Mouse (Mus musculus) forebrain, embryonic 10.5 days (tissue): Measurements from ENCODE around the gene Slc41a3. TPM values are rescaled to one million over a fixed set of nuclear protein-coding genes. Genes with fewer than 3 reads are reported as not detected.

Experiments
- DNase-seq: peaks from one replicate; pipeline ENCODE4 v3.0.0-alpha.2; 2017; ENCODE audit warnings: low spot score; ENCODE audit errors: extremely low spot score
- H3K27ac ChIP-seq: fragments of 300-500 bp; sonication (generic); 2 replicates; pipeline ENCODE4 v1.5.1; 2016; ENCODE audit warnings: mild to moderate bottlenecking
- H3K27me3 ChIP-seq: fragments of 300-500 bp; sonication (generic); 2 replicates; pipeline ENCODE4 v1.6.1; 2016; ENCODE audit warnings: mild to moderate bottlenecking; ENCODE audit not compliant: poor library complexity, severe bottlenecking
- H3K36me3 ChIP-seq: fragments of 300-500 bp; sonication (generic); replicated peaks from 2 replicates; pipeline ENCODE4 v1.6.1; 2016; ENCODE audit warnings: mild to moderate bottlenecking, moderate library complexity
- H3K4me1 ChIP-seq: fragments of 300-500 bp; sonication (generic); 2 replicates; pipeline ENCODE4 v1.6.1; 2016
- H3K4me3 ChIP-seq: fragments of 300-500 bp; sonication (generic); 2 replicates; pipeline ENCODE4 v1.5.1; 2016; ENCODE audit warnings: mild to moderate bottlenecking, moderate library complexity
- H3K9me3 ChIP-seq: fragments of 300-500 bp; sonication (generic); 2 replicates; pipeline ENCODE4 v1.6.1; 2016; ENCODE audit warnings: mild to moderate bottlenecking, moderate library complexity
- WGBS: fragments of 180-500 bp; shearing (Covaris S2); methylation state at CpG from one replicate; pipeline ENCODE4 v1.1.7; 2016; 5-methylcytosine and 5-hydroxymethylcytosine counted together
- polyA plus RNA-seq: library from polyadenylated mRNA; unstranded; fragments of >200 nt; fragmentation: Nextera tagmentation; extraction: Ambion mirVana; gene quantifications from 2 replicates; pipeline ENCODE4 v1.2.1, GENCODE M21; 2016

Gene Slc41a3
- polyA plus RNA-seq, 1 experiment from 2014 or later = 2.3 TPM

DNA sequence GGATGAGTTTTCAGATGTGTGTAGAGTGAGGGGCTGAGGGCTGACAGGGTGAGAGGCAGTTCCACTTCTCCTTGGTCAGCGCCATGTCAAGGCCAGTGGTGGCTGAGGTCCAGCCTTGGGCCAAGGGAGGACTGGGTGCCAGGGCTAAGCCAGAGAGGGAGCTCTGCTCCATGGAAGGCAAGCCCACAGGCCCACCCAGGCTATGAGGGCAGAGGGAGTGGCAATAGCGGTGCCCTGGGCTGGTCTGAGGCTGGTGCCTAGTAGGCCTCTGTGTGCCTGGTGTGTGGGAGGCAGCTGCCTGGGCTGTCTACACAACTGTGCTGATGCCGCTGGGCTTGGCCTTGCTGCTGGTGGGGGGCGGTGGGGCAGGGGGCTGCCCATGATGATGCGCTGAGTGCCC is 57.6 kb downstream of the Slc41a3 start:
- DNase-seq = no peak
- Histone ChIP-seq H3K36me3 (peaks cover 65% of the 10 kb centered on the region), H3K9me3 (no peaks in the 10 kb centered on the region), H3K4me3 (no peak overlapping the region), H3K27me3 (no peaks in the 10 kb centered on the region), H3K4me1 (0 out of 2 replicates have a peak, but pooled peaks cover 2% of the 10 kb centered on the region), H3K27ac (no peak overlapping the region)
- 94% methylated on average over 5 of the region's 5 CpGs for WGBS

DNA sequence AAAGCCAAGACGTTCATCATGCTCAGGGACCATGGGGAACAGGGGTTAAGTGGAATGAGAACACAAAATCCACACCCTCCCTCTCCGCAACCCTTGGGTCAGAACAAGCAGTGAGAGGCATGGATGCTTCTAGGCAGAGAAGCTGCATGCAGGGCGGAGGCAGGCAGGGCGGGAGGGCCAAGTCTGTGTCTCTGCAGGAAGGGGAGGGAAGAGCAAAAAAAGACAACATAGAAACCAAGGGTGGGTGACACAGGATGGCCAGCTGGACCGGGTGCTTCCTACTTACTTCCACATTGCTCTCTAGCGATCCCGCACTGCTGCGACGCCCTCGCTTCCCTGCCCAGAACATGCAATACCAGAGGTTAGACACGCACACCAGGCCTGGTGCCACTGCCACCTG is 59.2 kb downstream of the Slc41a3 start:
- peaks cover 81% of the 10 kb centered on the region for H3K36me3 ChIP-seq
- no peaks in the 10 kb centered on the region for H3K27me3 ChIP-seq
- no peak for DNase-seq
- 87% methylated on average over 11 of the region's 11 CpGs for WGBS
- 0 out of 2 replicates have a peak, but pooled peaks cover 2% of the 10 kb centered on the region for H3K4me1 ChIP-seq
- peak overlapping the region; percentile 17; the same call in 1 of the 2 replicates for H3K27ac ChIP-seq
- H3K4me3 ChIP-seq = no peak overlapping the region
- H3K9me3 ChIP-seq = no peaks in the 10 kb centered on the region

DNA sequence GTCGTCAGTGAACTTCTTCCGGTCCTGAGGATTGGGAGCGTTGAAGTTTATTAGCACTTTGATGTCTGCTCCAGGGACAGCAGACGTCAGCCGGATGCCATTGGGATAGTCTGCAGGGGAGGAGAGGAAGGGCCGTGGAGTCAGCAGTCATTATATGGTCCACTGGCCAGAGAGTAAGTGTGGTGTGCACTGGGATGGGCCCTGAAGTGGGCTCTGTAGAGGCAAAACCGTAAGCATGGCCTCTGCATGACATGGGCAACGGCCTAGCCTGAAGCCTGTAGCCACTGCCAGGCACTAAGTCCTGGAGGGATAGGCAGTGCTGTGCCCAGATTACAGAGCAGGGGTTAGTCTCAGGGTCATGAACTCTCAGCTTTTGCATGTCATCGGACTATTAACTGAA is 64.2 kb downstream of the Slc41a3 start:
- Histone ChIP-seq H3K4me3 (no peak overlapping the region), H3K27ac (no peak overlapping the region), H3K4me1 (no peaks in the 10 kb centered on the region), H3K9me3 (no peaks in the 10 kb centered on the region), H3K27me3 (no peaks in the 10 kb centered on the region), H3K36me3 (peaks cover 100% of the 10 kb centered on the region)
- no peak for DNase-seq
- WGBS = 89% methylated on average over 9 of the region's 9 CpGs

DNA sequence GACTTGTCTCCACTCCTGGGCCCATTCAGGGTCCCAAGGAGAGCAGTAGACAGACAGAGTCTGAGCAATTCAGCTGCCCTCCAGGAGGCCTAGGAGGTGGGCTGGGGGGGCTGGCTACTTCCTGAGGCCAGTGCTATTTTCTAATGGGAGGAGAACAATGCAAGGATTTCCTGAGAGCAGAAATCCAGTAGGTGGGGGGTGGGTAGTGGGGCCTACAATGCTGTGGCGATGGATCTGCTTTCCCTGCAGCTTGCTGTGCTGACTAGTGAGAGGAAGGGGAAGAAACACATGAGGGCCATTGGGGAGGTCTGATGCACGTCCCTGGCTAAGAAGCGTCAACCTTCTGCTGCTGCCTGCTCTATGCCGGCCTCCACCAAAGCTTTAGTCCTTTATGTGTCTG is 74.2 kb downstream of the Slc41a3 start:
- Histone ChIP-seq H3K36me3 (peaks cover 94% of the 10 kb centered on the region), H3K9me3 (no peaks in the 10 kb centered on the region), H3K27ac (0 out of 2 replicates have a peak overlapping the region, but pooled peaks have one; percentile 6), H3K4me1 (peaks cover 13% of the 10 kb centered on the region), H3K4me3 (no peak overlapping the region), H3K27me3 (no peaks in the 10 kb centered on the region)
- DNase-seq = no peak
- 51% methylated on average over 4 of the region's 4 CpGs for WGBS

DNA sequence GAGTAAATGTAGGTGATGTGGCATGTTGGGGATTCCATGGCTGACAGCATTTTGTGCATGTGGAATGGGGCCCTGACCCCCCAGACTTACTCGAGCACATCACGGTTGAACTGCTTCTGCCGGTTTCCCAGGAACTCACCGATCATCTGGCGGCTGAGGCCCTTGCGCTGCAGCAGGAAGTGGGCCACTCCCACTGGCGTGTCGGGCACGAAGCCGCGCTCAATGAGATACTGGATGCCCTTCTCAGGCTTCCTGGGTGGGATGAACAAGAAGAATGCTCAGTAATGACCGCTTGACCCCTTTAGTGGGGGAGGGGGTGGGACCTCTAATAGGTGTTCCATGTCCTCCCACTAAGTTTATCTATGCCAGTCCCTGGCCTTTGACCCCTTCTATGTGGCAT is 75.9 kb downstream of the Slc41a3 start:
- H3K27ac ChIP-seq = no peak overlapping the region
- peaks cover 94% of the 10 kb centered on the region for H3K36me3 ChIP-seq
- H3K4me3 ChIP-seq = no peak overlapping the region
- no peak for DNase-seq
- no peaks in the 10 kb centered on the region for H3K9me3 ChIP-seq
- WGBS = 90% methylated on average over 12 of the region's 12 CpGs
- H3K4me1 ChIP-seq = peaks cover 18% of the 10 kb centered on the region
- H3K27me3 ChIP-seq = no peaks in the 10 kb centered on the region

DNA sequence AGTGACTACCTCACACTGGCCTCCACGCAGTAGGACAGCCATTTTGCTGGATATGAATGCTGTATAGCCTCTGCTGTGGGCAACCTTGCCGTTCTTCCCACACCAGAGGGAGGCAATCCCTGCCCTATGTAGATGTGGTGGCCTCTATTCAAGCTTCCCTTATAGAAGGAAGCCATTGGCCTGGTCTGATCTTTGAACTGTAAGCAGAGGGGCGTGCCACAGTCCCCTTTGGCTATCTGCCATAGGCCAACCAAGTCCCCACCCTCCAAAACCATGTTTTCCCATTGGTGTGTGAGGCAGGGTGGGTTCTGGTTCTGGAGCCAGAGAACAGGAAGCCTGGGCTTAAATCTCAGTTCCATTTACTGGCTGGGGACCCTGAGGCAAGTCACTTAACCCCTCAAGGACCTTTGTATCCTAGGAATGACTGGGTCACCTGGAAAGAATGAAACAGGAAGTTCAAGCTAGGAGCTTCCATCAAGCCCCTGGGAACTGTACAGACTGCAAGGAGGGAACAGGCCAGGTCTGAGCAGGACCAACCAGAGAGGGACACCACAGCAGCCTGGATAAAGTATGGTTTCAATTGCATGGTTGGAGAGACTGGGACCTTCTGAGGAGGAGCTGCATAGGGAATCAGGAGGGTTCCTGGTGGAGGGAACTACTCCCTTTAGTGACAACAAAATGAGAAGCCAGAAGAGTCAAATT is 79.5 kb downstream of the Slc41a3 start:
- WGBS = 83% methylated on average over 3 of the region's 3 CpGs
- no peaks in the 10 kb centered on the region for H3K27me3 ChIP-seq
- H3K27ac ChIP-seq = no peak overlapping the region
- no peak for DNase-seq
- peaks cover 10% of the 10 kb centered on the region for H3K4me1 ChIP-seq
- H3K36me3 ChIP-seq = peaks cover 82% of the 10 kb centered on the region
- no peaks in the 10 kb centered on the region for H3K9me3 ChIP-seq
- H3K4me3 ChIP-seq = no peak overlapping the region

DNA sequence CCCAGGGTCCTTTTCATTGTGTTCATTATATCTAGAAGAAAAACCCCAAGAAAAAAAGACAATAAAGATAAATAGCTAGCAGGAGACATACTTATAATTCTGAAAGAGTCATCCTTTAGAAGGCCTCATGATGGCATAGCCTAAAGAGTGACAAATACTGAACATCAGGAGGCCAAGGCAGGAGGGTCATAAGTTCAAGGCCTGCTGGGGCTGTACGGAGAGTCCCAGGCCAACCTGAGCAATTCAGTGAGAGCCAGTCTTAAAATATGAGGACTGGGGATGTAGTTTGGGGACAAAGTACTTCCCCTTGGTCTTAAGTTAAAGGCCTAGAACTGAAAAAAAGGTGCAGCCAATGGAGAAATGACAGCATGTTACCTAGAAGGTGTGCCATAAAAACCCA is 82.3 kb downstream of the Slc41a3 start:
- H3K27me3 ChIP-seq = no peaks in the 10 kb centered on the region
- WGBS = 78% methylated on average over 1 of the region's 1 CpGs
- no peaks in the 10 kb centered on the region for H3K9me3 ChIP-seq
- H3K36me3 ChIP-seq = peaks cover 87% of the 10 kb centered on the region
- no peak for DNase-seq
- H3K4me3 ChIP-seq = no peak overlapping the region
- H3K4me1 ChIP-seq = peaks cover 5% of the 10 kb centered on the region
- H3K27ac ChIP-seq = no peak overlapping the region

DNA sequence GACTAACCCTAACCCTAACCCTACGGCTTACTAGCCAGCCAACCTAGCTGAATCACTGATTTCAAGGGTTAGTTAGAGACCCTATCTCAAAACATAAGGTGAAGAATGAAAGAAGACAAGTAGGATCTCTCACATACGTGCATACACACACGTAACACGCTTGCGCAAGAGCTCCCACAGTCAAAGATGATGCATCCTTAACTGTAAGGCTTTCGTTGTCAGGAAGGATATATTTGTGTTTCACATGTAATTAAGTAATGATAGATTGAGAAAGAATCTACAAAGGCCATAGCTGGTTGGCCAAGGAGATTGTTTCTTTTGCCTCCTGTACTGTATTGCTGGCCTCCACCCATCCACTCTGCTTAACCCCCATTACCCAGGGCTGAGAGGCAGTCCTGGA is 83.5 kb downstream of the Slc41a3 start:
- DNase-seq = no peak
- peaks cover 87% of the 10 kb centered on the region for H3K36me3 ChIP-seq
- 90% methylated on average over 6 of the region's 6 CpGs for WGBS

DNA sequence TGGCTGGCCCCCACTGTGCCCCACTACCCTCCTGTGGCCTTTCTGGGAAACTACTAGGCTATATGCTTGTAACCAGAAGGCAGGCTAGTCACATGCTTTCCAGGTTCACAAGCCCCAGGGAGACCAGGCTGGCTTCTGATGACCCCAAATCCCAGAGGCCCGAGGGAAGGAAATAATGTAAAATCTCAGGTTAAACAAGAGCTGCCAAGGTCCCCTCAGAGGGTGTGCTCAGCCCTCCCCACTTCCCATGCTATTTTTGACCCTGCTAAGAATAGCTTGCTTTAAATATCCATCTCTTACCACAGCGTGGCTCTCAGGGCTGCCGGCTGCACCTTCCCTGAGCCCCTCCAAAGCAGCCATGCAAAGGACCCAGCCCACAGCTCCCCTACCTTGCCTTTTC is 84.2 kb downstream of the Slc41a3 start:
- no peak overlapping the region for H3K4me3 ChIP-seq
- no peaks in the 10 kb centered on the region for H3K27me3 ChIP-seq
- no peaks in the 10 kb centered on the region for H3K9me3 ChIP-seq
- no peak overlapping the region for H3K27ac ChIP-seq
- DNase-seq = no peak
- peaks cover 88% of the 10 kb centered on the region for H3K36me3 ChIP-seq
- WGBS = 85% methylated on average over 3 of the region's 3 CpGs
- H3K4me1 ChIP-seq = peaks cover 5% of the 10 kb centered on the region

More for the DNA sequence above, 83.5 kb downstream of the Slc41a3 start:
- no peaks in the 10 kb centered on the region for H3K27me3 ChIP-seq
- no peaks in the 10 kb centered on the region for H3K9me3 ChIP-seq
- peaks cover 5% of the 10 kb centered on the region for H3K4me1 ChIP-seq
- H3K27ac ChIP-seq = no peak overlapping the region
- no peak overlapping the region for H3K4me3 ChIP-seq

DNA sequence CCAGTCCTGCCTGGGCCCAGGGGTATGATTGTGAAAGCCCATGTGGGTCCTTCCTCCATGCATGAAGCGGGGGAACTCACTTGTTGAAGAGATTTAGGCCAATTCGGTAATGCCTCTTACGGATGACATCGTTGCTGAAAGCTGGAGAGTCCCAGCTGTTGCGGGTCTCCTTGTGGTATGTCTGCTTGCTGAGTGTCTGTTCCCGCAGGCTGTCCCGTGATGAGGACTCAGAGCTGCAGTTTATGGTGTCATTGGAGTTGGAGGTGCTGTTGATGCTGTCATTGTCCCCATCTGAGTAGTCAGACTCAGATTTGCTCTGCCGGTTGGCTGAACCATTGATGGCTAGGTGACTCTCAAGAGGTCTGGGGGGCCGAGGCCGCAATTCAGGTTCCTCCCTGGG is 85.0 kb downstream of the Slc41a3 start:
- WGBS = 96% methylated on average over 10 of the region's 10 CpGs
- Histone ChIP-seq H3K9me3 (no peaks in the 10 kb centered on the region), H3K27me3 (no peaks in the 10 kb centered on the region), H3K4me3 (no peak overlapping the region), H3K4me1 (peaks cover under 1% of the 10 kb centered on the region; the same call in 1 of the 2 replicates), H3K27ac (no peak overlapping the region), H3K36me3 (peaks cover 88% of the 10 kb centered on the region)
- DNase-seq = no peak

DNA sequence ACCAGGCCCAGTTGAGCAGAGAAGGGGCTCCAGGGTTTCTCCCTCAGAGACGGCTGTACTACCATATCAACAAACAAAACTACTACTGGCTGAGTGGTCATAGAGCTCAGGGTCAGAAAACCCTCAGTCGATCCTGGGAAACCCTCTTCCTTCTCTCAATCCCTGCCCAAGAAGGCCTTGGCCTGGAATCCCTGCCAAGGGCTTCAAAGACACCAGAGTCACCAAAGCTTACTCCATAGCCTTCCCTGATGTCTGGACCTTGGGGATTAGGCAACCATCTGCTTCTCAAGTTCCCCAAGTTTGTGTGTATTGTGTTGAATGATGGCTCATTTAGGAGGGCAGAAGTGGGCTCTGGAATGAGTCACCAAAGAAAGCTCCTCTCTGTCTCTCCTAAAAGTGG is 87.4 kb downstream of the Slc41a3 start:
- no peak for DNase-seq
- Histone ChIP-seq H3K4me1 (no peaks in the 10 kb centered on the region), H3K36me3 (peaks cover 83% of the 10 kb centered on the region), H3K4me3 (no peak overlapping the region), H3K27me3 (no peaks in the 10 kb centered on the region), H3K9me3 (no peaks in the 10 kb centered on the region), H3K27ac (no peak overlapping the region)
- 91% methylated on average over 2 of the region's 2 CpGs for WGBS

DNA sequence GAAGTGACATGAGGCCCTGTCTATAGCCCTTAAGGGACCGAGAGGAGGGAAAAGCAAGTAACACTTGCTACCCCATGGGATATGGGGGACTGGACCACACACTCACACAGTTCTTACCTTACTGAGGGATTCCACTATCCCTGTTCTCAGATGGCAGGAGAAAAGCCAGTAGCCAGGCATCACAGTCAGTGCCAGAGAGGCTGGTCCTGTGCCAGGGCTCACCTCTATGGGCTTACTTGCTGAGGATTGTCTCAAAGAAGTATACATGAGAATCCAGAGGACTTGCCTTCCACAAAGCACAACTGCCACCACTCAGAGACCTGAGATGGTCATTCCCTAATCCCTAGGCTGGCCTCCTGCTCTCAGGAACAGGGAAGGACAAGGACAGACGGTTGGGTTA is 87.9 kb downstream of the Slc41a3 start:
- Histone ChIP-seq H3K27me3 (no peaks in the 10 kb centered on the region), H3K4me3 (no peak overlapping the region), H3K9me3 (no peaks in the 10 kb centered on the region), H3K36me3 (peaks cover 78% of the 10 kb centered on the region), H3K27ac (no peak overlapping the region), H3K4me1 (no peaks in the 10 kb centered on the region)
- WGBS = 78% methylated on average over 2 of the region's 2 CpGs
- no peak for DNase-seq

DNA sequence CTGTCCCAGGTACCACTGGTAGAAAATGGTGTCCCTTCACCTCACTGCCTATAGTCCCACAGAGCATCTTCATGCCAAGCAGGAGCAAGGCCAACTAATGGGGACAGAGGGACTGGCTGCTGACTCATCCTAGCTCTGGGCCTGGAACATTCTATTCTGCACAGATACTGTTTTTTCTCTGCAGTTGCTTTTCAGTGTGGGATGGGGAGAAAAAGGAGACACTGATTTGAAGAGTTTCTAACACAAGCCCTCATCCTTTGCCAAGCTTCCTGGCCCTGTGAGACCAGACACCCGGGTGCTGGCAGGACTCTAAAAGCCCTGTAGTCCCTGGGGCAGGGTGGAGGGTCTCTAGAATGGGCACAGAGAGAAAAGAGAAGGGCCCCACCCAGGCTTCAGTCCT is 91.2 kb downstream of the Slc41a3 start:
- H3K4me3 ChIP-seq = no peak overlapping the region
- no peak for DNase-seq

More for the DNA sequence above, 91.2 kb downstream of the Slc41a3 start:
- WGBS = 77% methylated on average over 1 of the region's 1 CpGs
- Histone ChIP-seq H3K36me3 (peaks cover 45% of the 10 kb centered on the region), H3K4me1 (peaks cover 14% of the 10 kb centered on the region), H3K27me3 (no peaks in the 10 kb centered on the region), H3K9me3 (no peaks in the 10 kb centered on the region), H3K27ac (no peak overlapping the region)
